Mouse (Mus musculus) limb, embryonic 14.5 days (tissue): ENCODE results near the gene Mtrf1. TPM values are rescaled to one million over a fixed set of nuclear protein-coding genes. Genes with fewer than 3 reads are reported as not detected.
"Not testable (repeated sequence)": the region's sequence is repeated elsewhere in the genome, so short reads cannot be mapped to it uniquely, and the experiment has no call there.

ENCODE experiments used
- ATAC-seq: fragments of 200-750 bp; cut with Nextera tagmentation; 2 replicates; pipeline ENCODE4 v1.8.0; 2017; ENCODE audit warnings: low read depth, moderate number of reproducible peaks, moderate TSS enrichment; ENCODE audit not compliant: low FRiP score
- DNase-seq: peaks from one replicate; pipeline ENCODE4 v3.0.0-alpha.2; 2015; ENCODE audit warnings: low spot score
- H3K27ac ChIP-seq: fragments of 300-500 bp; sonication (generic); replicated peaks from 2 replicates; pipeline ENCODE4 v1.5.1; 2014; ENCODE audit warnings: low read depth, mild to moderate bottlenecking, low read length, moderate library complexity, mixed read lengths
- H3K27me3 ChIP-seq: fragments of 300-500 bp; sonication (generic); 2 replicates; pipeline ENCODE4 v1.6.1; 2014; ENCODE audit warnings: low read length, mixed read lengths; ENCODE audit not compliant: control insufficient read depth, insufficient read depth
- H3K36me3 ChIP-seq: fragments of 300-500 bp; sonication (generic); 2 replicates; pipeline ENCODE4 v1.6.1; 2014; ENCODE audit warnings: mild to moderate bottlenecking, low read length, moderate library complexity, mixed read lengths; ENCODE audit not compliant: control insufficient read depth, insufficient read depth
- H3K4me1 ChIP-seq: fragments of 300-500 bp; sonication (generic); 2 replicates; pipeline ENCODE4 v1.6.1; 2014; ENCODE audit warnings: antibody characterized with exemption, low read length, mixed read lengths; ENCODE audit not compliant: control insufficient read depth, insufficient read depth
- H3K4me2 ChIP-seq: fragments of 300-500 bp; sonication (generic); replicated peaks from 2 replicates; pipeline ENCODE4 v1.6.1; 2014; ENCODE audit warnings: low read depth, mild to moderate bottlenecking, low read length, moderate library complexity; ENCODE audit not compliant: severe bottlenecking
- H3K4me3 ChIP-seq: fragments of 300-500 bp; sonication (generic); replicated peaks from 2 replicates; pipeline ENCODE4 v1.5.1; 2014; ENCODE audit warnings: low read length
- H3K9ac ChIP-seq: fragments of 300-500 bp; sonication (generic); 2 replicates; pipeline ENCODE4 v1.6.1; 2014; ENCODE audit warnings: mild to moderate bottlenecking, low read depth, low read length, moderate library complexity; ENCODE audit not compliant: severe bottlenecking
- H3K9me3 ChIP-seq: fragments of 300-500 bp; sonication (generic); 2 replicates; pipeline ENCODE4 v1.6.1; 2016; ENCODE audit warnings: low read length; ENCODE audit not compliant: control insufficient read depth
- POLR2A ChIP-seq: fragments of 200-500 bp; IDR thresholded peaks from 2 replicates; pipeline ENCODE4 v1.8.0; 2012; ENCODE audit warnings: inconsistent platforms, mild to moderate bottlenecking, moderate library complexity, borderline replicate concordance; ENCODE audit not compliant: insufficient read depth, insufficient read length; ENCODE audit errors: extremely low read depth
- WGBS: fragments of 180-500 bp; shearing (Covaris S2); extraction: QIAGEN DNeasy Blood & Tissue Kit; methylation state at CpG from one replicate; pipeline ENCODE4 v1.1.7; 2014; 5-methylcytosine and 5-hydroxymethylcytosine counted together
- polyA plus RNA-seq, 2 experiments: library from polyadenylated mRNA; depleted of rRNA in 1 of 2; stranded (reverse) in 1 of 2; unstranded in 1 of 2; fragments of >200 nt; fragmentation: Nextera tagmentation in 1 of 2; extraction: Ambion mirVana in 1 of 2; gene quantifications; 2 replicates each; pipeline versions ENCODE4 v1.2.1 to v1.2.3; 2012 to 2014

Mtrf1 gene
- polyA plus RNA-seq, 2 experiments = 5.5 to 8.1 TPM

- TF ChIP-seq POLR2A = no peak
- Histone ChIP-seq H3K36me3 (peaks cover 21% of the 10 kb centered on the region), H3K4me3 (no peak overlapping the region)
Measured at GRCm38 (mm10) chr14:79409278-79409830, 11.8 kb downstream of the Mtrf1 start.

GRCm38 (mm10) chr14:79410662-79411061 lies 13.1 kb downstream of the Mtrf1 start:
- no peak overlapping the region for H3K9ac ChIP-seq
- DNase-seq (no peak), ATAC-seq (no peak)
- H3K4me2 ChIP-seq = no peak overlapping the region
- no peak overlapping the region for H3K27ac ChIP-seq
- TF ChIP-seq POLR2A = no peak
- H3K4me3 ChIP-seq = no peak overlapping the region
- peaks cover 21% of the 10 kb centered on the region for H3K36me3 ChIP-seq
- H3K27me3 ChIP-seq = no peaks in the 10 kb centered on the region
- no peaks in the 10 kb centered on the region for H3K9me3 ChIP-seq
- 76% methylated on average over 2 of the region's 2 CpGs for WGBS
- H3K4me1 ChIP-seq = no peaks in the 10 kb centered on the region

More at GRCm38 (mm10) chr14:79409278-79409830, 11.8 kb downstream of the Mtrf1 start:
- 90% methylated on average over 6 of the region's 6 CpGs for WGBS
- Histone ChIP-seq H3K9ac (no peak overlapping the region), H3K27me3 (no peaks in the 10 kb centered on the region), H3K4me2 (no peak overlapping the region), H3K4me1 (no peaks in the 10 kb centered on the region), H3K9me3 (no peaks in the 10 kb centered on the region), H3K27ac (no peak overlapping the region)
- DNase-seq (no peak), ATAC-seq (no peak)

GRCm38 (mm10) chr14:79413121-79413520 lies 15.5 kb downstream of the Mtrf1 start:
- 84% methylated on average over 6 of the region's 6 CpGs for WGBS
- DNase-seq = no peak
- H3K4me2 ChIP-seq = no peak overlapping the region

GRCm38 (mm10) chr14:79420083-79420685 lies 22.6 kb downstream of the Mtrf1 start:
- H3K4me2 ChIP-seq = no peak overlapping the region
- ATAC-seq (no peak), DNase-seq (no peak)
- TF ChIP-seq POLR2A = no peak
- no peaks in the 10 kb centered on the region for H3K27me3 ChIP-seq
- WGBS = 75% methylated on average over 20 of the region's 20 CpGs
- no peak overlapping the region for H3K4me3 ChIP-seq
- H3K4me1 ChIP-seq = no peaks in the 10 kb centered on the region
- H3K9ac ChIP-seq = no peak overlapping the region
- H3K27ac ChIP-seq = no peak overlapping the region
- H3K9me3 ChIP-seq = no peaks in the 10 kb centered on the region
- peaks cover 20% of the 10 kb centered on the region for H3K36me3 ChIP-seq

More at GRCm38 (mm10) chr14:79413121-79413520, 15.5 kb downstream of the Mtrf1 start:
- no peak overlapping the region for H3K9ac ChIP-seq
- H3K27ac ChIP-seq = no peak overlapping the region
- no peaks in the 10 kb centered on the region for H3K27me3 ChIP-seq
- no peak for ATAC-seq
- H3K9me3 ChIP-seq = no peaks in the 10 kb centered on the region
- TF ChIP-seq POLR2A = no peak
- H3K4me1 ChIP-seq = no peaks in the 10 kb centered on the region
- peaks cover 16% of the 10 kb centered on the region for H3K36me3 ChIP-seq
- H3K4me3 ChIP-seq = no peak overlapping the region

- peak; percentile 87; the same call in 1 of the 2 replicates for TF ChIP-seq POLR2A
- Histone ChIP-seq H3K36me3 (peaks cover 8% of the 10 kb centered on the region), H3K4me3 (peak within 1 kb of the TSS; percentile 50), H3K9me3 (peaks cover 12% of the 10 kb centered on the region), H3K4me1 (no peaks in the 10 kb centered on the region), H3K27ac (peak within 1 kb of the TSS; percentile 79), H3K9ac (peak within 1 kb of the TSS; percentile 61), H3K27me3 (no peaks in the 10 kb centered on the region), H3K4me2 (peak within 1 kb of the TSS; percentile 48)
- ATAC-seq = peak; percentile 97
- DNase-seq = peak; percentile 96
- WGBS = 2% methylated on average over 27 of the region's 44 CpGs
Measured at GRCm38 (mm10) chr14:79425979-79426729, 28.6 kb downstream of the Mtrf1 start, which contains the start of gene Kbtbd7. TSS of gene Kbtbd7 (plus strand) at chr14:79426511.

- peak overlapping the region; percentile 50 for H3K4me3 ChIP-seq
- H3K27ac ChIP-seq = peak overlapping the region; percentile 79
- not testable (repeated sequence) for DNase-seq, H3K4me1 ChIP-seq, H3K36me3 ChIP-seq, H3K27me3 ChIP-seq
- WGBS = 58% methylated on average over 6 of the region's 59 CpGs
- H3K9ac ChIP-seq = peak overlapping the region; percentile 61
- peaks cover 12% of the 10 kb centered on the region for H3K9me3 ChIP-seq
- H3K4me2 ChIP-seq = peak overlapping the region; percentile 48
- ATAC-seq = peak; percentile 36
Measured at GRCm38 (mm10) chr14:79426730-79427365, 29.3 kb downstream of the Mtrf1 start.
